Mouse (Mus musculus) midbrain, embryonic 11.5 days (tissue): Measurements from ENCODE around the gene Rundc3a. TPM values are rescaled to one million over a fixed set of nuclear protein-coding genes. Genes with fewer than 3 reads are reported as not detected.
A peak's percentile ranks its signal among the peaks of the same experiment; 100 is the strongest.
"Not testable (repeated sequence)": the region's sequence is repeated elsewhere in the genome, so short reads cannot be mapped to it uniquely, and the experiment has no call there.

Experiments
- ATAC-seq: fragments of 200-750 bp; cut with Nextera tagmentation; 2 replicates; pipeline ENCODE4 v1.8.0; 2017; ENCODE audit warnings: moderate TSS enrichment, moderate library complexity; ENCODE audit not compliant: low FRiP score
- DNase-seq: peaks from one replicate; pipeline ENCODE4 v3.0.0; 2015; ENCODE audit warnings: low spot score; ENCODE audit errors: missing footprints
- H3K27ac ChIP-seq: fragments of 300-500 bp; sonication (generic); 2 replicates; pipeline ENCODE4 v1.5.1; 2014; ENCODE audit warnings: low read depth, low read length
- H3K27me3 ChIP-seq: fragments of 300-500 bp; sonication (generic); 2 replicates; pipeline ENCODE4 v1.6.1; 2014; ENCODE audit warnings: mild to moderate bottlenecking, low read length, moderate library complexity, mixed read lengths; ENCODE audit not compliant: control insufficient read depth, insufficient read depth
- H3K36me3 ChIP-seq: fragments of 300-500 bp; sonication (generic); 2 replicates; pipeline ENCODE4 v1.6.1; 2014; ENCODE audit warnings: mild to moderate bottlenecking, low read length, moderate library complexity, mixed read lengths; ENCODE audit not compliant: control insufficient read depth, insufficient read depth
- H3K4me1 ChIP-seq: fragments of 300-500 bp; sonication (generic); 2 replicates; pipeline ENCODE4 v1.6.1; 2014; ENCODE audit warnings: low read length; ENCODE audit not compliant: control insufficient read depth, insufficient read depth
- H3K4me2 ChIP-seq: fragments of 300-500 bp; sonication (generic); 2 replicates; pipeline ENCODE4 v1.6.1; 2014; ENCODE audit warnings: mild to moderate bottlenecking, moderate library complexity
- H3K4me3 ChIP-seq: fragments of 300-500 bp; sonication (generic); 2 replicates; pipeline ENCODE4 v1.5.1; 2014; ENCODE audit warnings: low read depth, low read length
- H3K9ac ChIP-seq: fragments of 300-500 bp; sonication (generic); 2 replicates; pipeline ENCODE4 v1.6.1; 2014; ENCODE audit warnings: low read length
- H3K9me3 ChIP-seq: fragments of 300-500 bp; sonication (generic); 2 replicates; pipeline ENCODE4 v1.6.1; 2016; ENCODE audit warnings: low read length; ENCODE audit not compliant: control insufficient read depth
- WGBS: fragments of 180-500 bp; shearing (Covaris S2); extraction: QIAGEN DNeasy Blood & Tissue Kit; methylation state at CpG from one replicate; pipeline ENCODE4 v1.1.7; 2014; 5-methylcytosine and 5-hydroxymethylcytosine counted together
- polyA plus RNA-seq: library from polyadenylated mRNA; unstranded; fragments of >200 nt; fragmentation: Nextera tagmentation; extraction: Ambion mirVana; gene quantifications from 2 replicates; pipeline ENCODE4 v1.2.1, GENCODE M21; 2014

Rundc3a gene
- polyA plus RNA-seq, 1 experiment from 2014 or later = 43.0 TPM

- Histone ChIP-seq H3K9ac (no peak overlapping the region), H3K9me3 (no peaks in the 10 kb centered on the region), H3K4me2 (no peak overlapping the region), H3K27ac (peak overlapping the region; percentile 12; the same call in 1 of the 2 replicates), H3K27me3 (no peaks in the 10 kb centered on the region), H3K4me3 (no peak overlapping the region), H3K4me1 (no peaks in the 10 kb centered on the region), H3K36me3 (no peaks in the 10 kb centered on the region)
- DNase-seq = no peak
- no peak for ATAC-seq
- WGBS = 56% methylated on average over 4 of the region's 4 CpGs
Observed at GRCm38 (mm10) chr11:102365699-102366098, 27.5 kb upstream of the Rundc3a start.

GRCm38 (mm10) chr11:102366103-102366502 is 27.1 kb upstream of the Rundc3a start, which contains the start of gene Slc4a1:
TSS of gene Slc4a1 (minus strand) at chr11:102366203.
- not testable (repeated sequence) for H3K4me1 ChIP-seq, H3K9me3 ChIP-seq, H3K27me3 ChIP-seq, H3K9ac ChIP-seq, H3K4me2 ChIP-seq, ATAC-seq, DNase-seq, H3K4me3 ChIP-seq, H3K36me3 ChIP-seq
- peak within 1 kb of the TSS; percentile 12; the same call in 1 of the 2 replicates for H3K27ac ChIP-seq
- 84% methylated on average over 8 of the region's 8 CpGs for WGBS

DNA sequence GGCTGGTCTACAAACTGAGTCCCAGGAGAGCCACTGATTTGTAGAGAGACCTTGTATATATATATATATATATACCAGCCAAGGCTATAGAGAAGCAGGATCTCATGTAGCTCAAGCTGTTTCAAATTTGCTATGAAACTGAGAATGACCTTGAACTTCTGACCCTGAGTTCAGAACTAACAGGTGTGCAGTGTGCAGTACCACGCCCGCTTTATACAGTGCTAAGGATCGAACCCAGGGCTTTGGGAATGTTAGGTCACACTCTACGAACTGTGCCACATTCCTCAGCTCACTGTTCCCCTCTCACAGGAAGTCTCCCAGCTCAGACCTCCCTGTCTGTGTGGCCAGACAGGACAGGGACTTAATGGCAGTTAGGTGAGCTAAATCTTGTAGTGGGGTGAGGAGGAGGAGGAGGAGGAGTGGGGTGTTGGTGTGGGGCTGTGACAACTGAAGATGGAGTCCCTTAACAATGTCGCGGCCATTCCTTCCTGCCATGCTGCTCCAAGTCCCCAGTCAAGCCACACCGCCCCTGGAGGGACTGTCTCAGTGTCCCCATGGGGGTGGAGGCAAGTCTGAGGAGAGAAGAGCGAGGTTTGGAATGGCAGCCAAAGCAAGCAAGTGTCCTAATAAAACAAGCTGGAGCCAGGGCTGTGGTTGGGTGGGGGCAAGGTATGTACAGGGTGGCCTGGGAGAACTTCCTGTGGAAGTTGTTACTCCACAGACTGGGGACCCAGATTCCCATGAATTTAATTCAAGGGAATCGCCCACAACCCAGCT is 25.5 kb upstream of the Rundc3a start:
- WGBS = 81% methylated on average over 9 of the region's 9 CpGs
- Histone ChIP-seq H3K27ac (no peak overlapping the region), H3K36me3 (no peaks in the 10 kb centered on the region), H3K9ac (no peak overlapping the region), H3K4me1 (no peaks in the 10 kb centered on the region), H3K9me3 (no peaks in the 10 kb centered on the region), H3K4me2 (no peak overlapping the region), H3K27me3 (no peaks in the 10 kb centered on the region), H3K4me3 (no peak overlapping the region)
- ATAC-seq = no peak
- no peak for DNase-seq

- H3K27me3 ChIP-seq = no peaks in the 10 kb centered on the region
- no peaks in the 10 kb centered on the region for H3K36me3 ChIP-seq
- no peak overlapping the region for H3K4me2 ChIP-seq
- DNase-seq = no peak
- ATAC-seq = no peak
- no peak overlapping the region for H3K27ac ChIP-seq
- H3K9me3 ChIP-seq = no peaks in the 10 kb centered on the region
- 84% methylated on average over 5 of the region's 5 CpGs for WGBS
- H3K4me3 ChIP-seq = no peak overlapping the region
- H3K4me1 ChIP-seq = no peaks in the 10 kb centered on the region
- H3K9ac ChIP-seq = no peak overlapping the region
Observed at GRCm38 (mm10) chr11:102368347-102368746, 24.9 kb upstream of the Rundc3a start.

GRCm38 (mm10) chr11:102369263-102369662 is 23.9 kb upstream of the Rundc3a start:
- Histone ChIP-seq H3K36me3 (no peaks in the 10 kb centered on the region), H3K4me2 (no peak overlapping the region), H3K27me3 (0 out of 2 replicates have a peak, but pooled peaks cover 2% of the 10 kb centered on the region), H3K4me3 (no peak overlapping the region), H3K9ac (no peak overlapping the region), H3K4me1 (no peaks in the 10 kb centered on the region), H3K27ac (no peak overlapping the region), H3K9me3 (no peaks in the 10 kb centered on the region)
- ATAC-seq (no peak), DNase-seq (no peak)
- 75% methylated on average over 4 of the region's 4 CpGs for WGBS

- H3K9me3 ChIP-seq = no peaks in the 10 kb centered on the region
- H3K4me3 ChIP-seq = no peak overlapping the region
- DNase-seq (no peak), ATAC-seq (no peak)
- WGBS = 60% methylated on average over 7 of the region's 7 CpGs
- no peaks in the 10 kb centered on the region for H3K36me3 ChIP-seq
- H3K4me1 ChIP-seq = peaks cover 3% of the 10 kb centered on the region; the same call in 1 of the 2 replicates
- 0 out of 2 replicates have a peak, but pooled peaks cover 2% of the 10 kb centered on the region for H3K27me3 ChIP-seq
- no peak overlapping the region for H3K4me2 ChIP-seq
- H3K9ac ChIP-seq = no peak overlapping the region
- H3K27ac ChIP-seq = no peak overlapping the region
Observed at GRCm38 (mm10) chr11:102370285-102370684, 22.9 kb upstream of the Rundc3a start.

- H3K9me3 ChIP-seq = no peaks in the 10 kb centered on the region
- no peak overlapping the region for H3K27ac ChIP-seq
- H3K4me3 ChIP-seq = no peak overlapping the region
- H3K4me2 ChIP-seq = no peak overlapping the region
- no peak overlapping the region for H3K9ac ChIP-seq
- peaks cover 16% of the 10 kb centered on the region for H3K4me1 ChIP-seq
- no peak for DNase-seq
- no peak for ATAC-seq
- 0 out of 2 replicates have a peak, but pooled peaks cover 2% of the 10 kb centered on the region for H3K27me3 ChIP-seq
- no peaks in the 10 kb centered on the region for H3K36me3 ChIP-seq
- WGBS = 86% methylated on average over 12 of the region's 12 CpGs
Observed at GRCm38 (mm10) chr11:102371926-102372685, 21.1 kb upstream of the Rundc3a start.

- no peaks in the 10 kb centered on the region for H3K9me3 ChIP-seq
- WGBS = 31% methylated on average over 14 of the region's 14 CpGs
- DNase-seq (no peak), ATAC-seq (no peak)
- H3K9ac ChIP-seq = no peak overlapping the region
- no peak overlapping the region for H3K4me2 ChIP-seq
- H3K4me1 ChIP-seq = peaks cover 16% of the 10 kb centered on the region
- H3K4me3 ChIP-seq = no peak overlapping the region
- 0 out of 2 replicates have a peak, but pooled peaks cover 2% of the 10 kb centered on the region for H3K27me3 ChIP-seq
- no peaks in the 10 kb centered on the region for H3K36me3 ChIP-seq
- no peak overlapping the region for H3K27ac ChIP-seq
Observed at GRCm38 (mm10) chr11:102372936-102373335, 20.3 kb upstream of the Rundc3a start.

DNA sequence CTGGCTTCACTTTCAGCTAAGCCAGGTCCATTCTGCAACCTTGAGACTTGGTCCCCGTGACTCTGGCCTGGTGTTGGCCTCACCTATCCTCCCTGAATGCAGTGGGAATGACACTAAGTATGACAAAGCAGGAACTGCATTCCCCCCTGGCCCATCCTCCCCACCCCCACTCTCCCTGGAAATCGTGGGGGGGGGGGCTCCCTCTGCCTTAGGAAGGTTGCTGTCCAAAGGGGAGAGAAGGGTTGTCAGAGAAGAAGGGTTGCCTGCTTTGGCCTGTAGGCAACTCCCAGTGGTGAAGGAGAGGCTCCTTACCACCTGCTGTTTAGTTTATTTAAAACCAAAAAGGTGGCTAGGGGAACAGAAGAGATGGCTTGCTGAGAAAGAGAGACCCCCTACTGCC is 19.6 kb upstream of the Rundc3a start:
- no peak for ATAC-seq
- no peak overlapping the region for H3K27ac ChIP-seq

More for the DNA sequence above, 19.6 kb upstream of the Rundc3a start:
- H3K36me3 ChIP-seq = no peaks in the 10 kb centered on the region
- peaks cover 16% of the 10 kb centered on the region for H3K4me1 ChIP-seq
- no peaks in the 10 kb centered on the region for H3K9me3 ChIP-seq
- H3K4me3 ChIP-seq = no peak overlapping the region
- 0 out of 2 replicates have a peak, but pooled peaks cover 2% of the 10 kb centered on the region for H3K27me3 ChIP-seq
- no peak overlapping the region for H3K9ac ChIP-seq
- no peak overlapping the region for H3K4me2 ChIP-seq
- peak; percentile 28 for DNase-seq
- WGBS = 27% methylated on average over 2 of the region's 2 CpGs
